Mouse (Mus musculus) embryonic facial prominence, embryonic 15.5 days (tissue): ENCODE data around the gene Rap1gap2. TPM values are rescaled to one million over a fixed set of nuclear protein-coding genes. Genes with fewer than 3 reads are reported as not detected.
A peak's percentile ranks its signal among the peaks of the same experiment; 100 is the strongest.

Experiments
- ATAC-seq: fragments of 200-750 bp; cut with Nextera tagmentation; 2 replicates; pipeline ENCODE4 v1.8.0; 2017; ENCODE audit warnings: low read depth, moderate TSS enrichment; ENCODE audit not compliant: insufficient number of reproducible peaks, low FRiP score, low TSS enrichment
- H3K27ac ChIP-seq: fragments of 300-500 bp; sonication (generic); replicated peaks from 2 replicates; pipeline ENCODE4 v1.5.1; 2015; ENCODE audit warnings: mild to moderate bottlenecking, inconsistent platforms
- H3K27me3 ChIP-seq: fragments of 300-500 bp; sonication (generic); 2 replicates; pipeline ENCODE4 v1.6.1; 2015; ENCODE audit warnings: inconsistent platforms
- H3K36me3 ChIP-seq: fragments of 300-500 bp; sonication (generic); 2 replicates; pipeline ENCODE4 v1.6.1; 2015; ENCODE audit warnings: mild to moderate bottlenecking, inconsistent platforms
- H3K4me1 ChIP-seq: fragments of 300-500 bp; sonication (generic); 2 replicates; pipeline ENCODE4 v1.6.1; 2015; ENCODE audit warnings: inconsistent platforms
- H3K4me2 ChIP-seq: fragments of 300-500 bp; sonication (generic); replicated peaks from 2 replicates; pipeline ENCODE4 v1.6.1; 2015; ENCODE audit warnings: mild to moderate bottlenecking, inconsistent platforms
- H3K4me3 ChIP-seq: fragments of 300-500 bp; sonication (generic); replicated peaks from 2 replicates; pipeline ENCODE4 v1.5.1; 2015; ENCODE audit warnings: mild to moderate bottlenecking, inconsistent platforms
- H3K9ac ChIP-seq: fragments of 300-500 bp; sonication (generic); 2 replicates; pipeline ENCODE4 v1.6.1; 2015; ENCODE audit warnings: inconsistent platforms
- H3K9me3 ChIP-seq: fragments of 300-500 bp; sonication (generic); replicated peaks from 2 replicates; pipeline ENCODE4 v1.6.1; 2016; ENCODE audit warnings: inconsistent platforms
- WGBS: fragments of 180-500 bp; shearing (Covaris S2); methylation state at CpG from one replicate; pipeline ENCODE4 v1.1.7; 2015; 5-methylcytosine and 5-hydroxymethylcytosine counted together
- polyA plus RNA-seq: library from polyadenylated mRNA; unstranded; fragments of >200 nt; fragmentation: Nextera tagmentation; extraction: Ambion mirVana; gene quantifications from 2 replicates; pipeline ENCODE4 v1.2.1, GENCODE M21; 2015

The Rap1gap2 gene
- polyA plus RNA-seq, 1 experiment from 2014 or later, result 3.5 TPM

GRCm38 (mm10) chr11:74569735-74570134 lies 41.0 kb downstream of the Rap1gap2 start:
- Histone ChIP-seq H3K36me3 (no peaks in the 10 kb centered on the region), H3K9ac (no peak overlapping the region), H3K4me3 (no peak overlapping the region), H3K4me1 (peaks cover 7% of the 10 kb centered on the region; the same call in 1 of the 2 replicates), H3K27me3 (no peaks in the 10 kb centered on the region), H3K27ac (no peak overlapping the region), H3K4me2 (no peak overlapping the region), H3K9me3 (no peaks in the 10 kb centered on the region)
- ATAC-seq, result no peak
- 62% methylated on average over 6 of the region's 6 CpGs for WGBS

GRCm38 (mm10) chr11:74568463-74568862 lies 42.3 kb downstream of the Rap1gap2 start:
- no peak overlapping the region for H3K4me2 ChIP-seq
- H3K9ac ChIP-seq, result no peak overlapping the region
- 83% methylated on average over 5 of the region's 5 CpGs for WGBS
- ATAC-seq, result no peak
- H3K9me3 ChIP-seq, result no peaks in the 10 kb centered on the region
- no peaks in the 10 kb centered on the region for H3K27me3 ChIP-seq
- H3K4me3 ChIP-seq, result no peak overlapping the region
- H3K27ac ChIP-seq, result no peak overlapping the region
- no peaks in the 10 kb centered on the region for H3K36me3 ChIP-seq
- peaks cover 7% of the 10 kb centered on the region; the same call in 1 of the 2 replicates for H3K4me1 ChIP-seq

- no peak for ATAC-seq
- Histone ChIP-seq H3K4me3 (no peak overlapping the region), H3K27ac (no peak overlapping the region), H3K4me1 (peaks cover 7% of the 10 kb centered on the region; the same call in 1 of the 2 replicates), H3K9ac (no peak overlapping the region), H3K36me3 (no peaks in the 10 kb centered on the region), H3K9me3 (no peaks in the 10 kb centered on the region), H3K27me3 (no peaks in the 10 kb centered on the region), H3K4me2 (no peak overlapping the region)
- WGBS, result 70% methylated on average over 3 of the region's 3 CpGs
These were observed 42.7 kb downstream of the Rap1gap2 start for GRCm38 (mm10) chr11:74568004-74568403.

- Histone ChIP-seq H3K27me3 (no peaks in the 10 kb centered on the region), H3K9me3 (no peaks in the 10 kb centered on the region), H3K9ac (no peak overlapping the region), H3K4me3 (no peak overlapping the region), H3K4me2 (no peak overlapping the region), H3K27ac (no peak overlapping the region), H3K36me3 (no peaks in the 10 kb centered on the region), H3K4me1 (no peaks in the 10 kb centered on the region)
- whole genome bisulfite sequencing, result 86% methylated on average over 4 of the region's 4 CpGs
- ATAC-seq, result no peak
These were observed 44.3 kb downstream of the Rap1gap2 start for GRCm38 (mm10) chr11:74566326-74566874.

GRCm38 (mm10) chr11:74561392-74561791 lies 49.3 kb downstream of the Rap1gap2 start:
- peaks cover under 1% of the 10 kb centered on the region; the same call in 1 of the 2 replicates for H3K4me1 ChIP-seq
- ATAC-seq, result no peak
- 87% methylated on average over 4 of the region's 4 CpGs for WGBS

GRCm38 (mm10) chr11:74560600-74561227 lies 50.0 kb downstream of the Rap1gap2 start:
- 83% methylated on average over 9 of the region's 9 CpGs for WGBS
- Histone ChIP-seq H3K36me3 (no peaks in the 10 kb centered on the region), H3K9ac (no peak overlapping the region), H3K4me1 (peaks cover 7% of the 10 kb centered on the region; the same call in 1 of the 2 replicates), H3K9me3 (no peaks in the 10 kb centered on the region), H3K27ac (no peak overlapping the region), H3K27me3 (no peaks in the 10 kb centered on the region), H3K4me3 (no peak overlapping the region), H3K4me2 (no peak overlapping the region)
- ATAC-seq, result no peak

More at GRCm38 (mm10) chr11:74561392-74561791, 49.3 kb downstream of the Rap1gap2 start:
- Histone ChIP-seq H3K27ac (no peak overlapping the region), H3K9ac (no peak overlapping the region), H3K9me3 (no peaks in the 10 kb centered on the region), H3K36me3 (no peaks in the 10 kb centered on the region), H3K4me3 (no peak overlapping the region), H3K27me3 (no peaks in the 10 kb centered on the region), H3K4me2 (no peak overlapping the region)

- no peak overlapping the region for H3K4me2 ChIP-seq
- H3K9me3 ChIP-seq, result no peaks in the 10 kb centered on the region
- no peak for ATAC-seq
- no peaks in the 10 kb centered on the region for H3K27me3 ChIP-seq
- H3K4me3 ChIP-seq, result no peak overlapping the region
- no peak overlapping the region for H3K9ac ChIP-seq
- H3K27ac ChIP-seq, result no peak overlapping the region
- 82% methylated on average over 5 of the region's 5 CpGs for WGBS
- no peaks in the 10 kb centered on the region for H3K36me3 ChIP-seq
- peaks cover 11% of the 10 kb centered on the region; the same call in 1 of the 2 replicates for H3K4me1 ChIP-seq
These were observed 50.8 kb downstream of the Rap1gap2 start for GRCm38 (mm10) chr11:74559793-74560433.

- no peak overlapping the region for H3K4me3 ChIP-seq
- H3K4me1 ChIP-seq, result peaks cover 14% of the 10 kb centered on the region; the same call in 1 of the 2 replicates
- no peak overlapping the region for H3K27ac ChIP-seq
- no peak overlapping the region for H3K9ac ChIP-seq
- H3K27me3 ChIP-seq, result no peaks in the 10 kb centered on the region
- ATAC-seq, result no peak
- H3K36me3 ChIP-seq, result no peaks in the 10 kb centered on the region
- H3K4me2 ChIP-seq, result no peak overlapping the region
- WGBS, result 85% methylated on average over 5 of the region's 5 CpGs
- no peaks in the 10 kb centered on the region for H3K9me3 ChIP-seq
These were observed 51.8 kb downstream of the Rap1gap2 start for GRCm38 (mm10) chr11:74558933-74559332.

- H3K9me3 ChIP-seq, result no peaks in the 10 kb centered on the region
- 48% methylated on average over 11 of the region's 11 CpGs for WGBS
- ATAC-seq, result no peak
These were observed 53.1 kb downstream of the Rap1gap2 start for GRCm38 (mm10) chr11:74557456-74558230.

GRCm38 (mm10) chr11:74555716-74556374 lies 54.9 kb downstream of the Rap1gap2 start:
- Histone ChIP-seq H3K36me3 (no peaks in the 10 kb centered on the region), H3K9me3 (no peaks in the 10 kb centered on the region), H3K27ac (0 out of 2 replicates have a peak overlapping the region, but pooled peaks have one; percentile 2), H3K4me1 (peaks cover 14% of the 10 kb centered on the region; the same call in 1 of the 2 replicates), H3K9ac (no peak overlapping the region), H3K4me2 (no peak overlapping the region), H3K27me3 (no peaks in the 10 kb centered on the region), H3K4me3 (no peak overlapping the region)
- peak; percentile 40 for ATAC-seq
- WGBS, result 34% methylated on average over 9 of the region's 9 CpGs

More at GRCm38 (mm10) chr11:74557456-74558230, 53.1 kb downstream of the Rap1gap2 start:
- peaks cover 14% of the 10 kb centered on the region; the same call in 1 of the 2 replicates for H3K4me1 ChIP-seq
- H3K4me3 ChIP-seq, result no peak overlapping the region
- H3K27ac ChIP-seq, result no peak overlapping the region
- no peak overlapping the region for H3K4me2 ChIP-seq
- H3K9ac ChIP-seq, result no peak overlapping the region; the same call in 1 of the 2 replicates
- no peaks in the 10 kb centered on the region for H3K27me3 ChIP-seq
- no peaks in the 10 kb centered on the region for H3K36me3 ChIP-seq
